ENCODE assay signal across 23 mouse cellular contexts in genomic region chr10:8199816-8200215, GRCm38 (mm10).
"Had no signal": no experiment of that assay in that cellular context is flagged by ENCODE, and none has a peak within 500 bp of the region (broad histone marks: within the 10 kb centered on the region; RNA-seq: fewer than 3 reads in every experiment).

No protein-coding gene starts in this region.

- ATAC-seq: liver, embryonic 12.5 days; lung, postnatal 0 days had no signal

- H3K4me2 ChIP-seq: kidney, embryonic 15.5 days; limb, embryonic 12.5 days; liver, embryonic 12.5 days; liver, embryonic 15.5 days; midbrain, embryonic 11.5 days; midbrain, embryonic 15.5 days; neural tube, embryonic 13.5 days; stomach, embryonic 15.5 days had no signal

- H3K9ac ChIP-seq: kidney, embryonic 15.5 days; limb, embryonic 12.5 days; liver, embryonic 12.5 days; liver, embryonic 15.5 days; midbrain, embryonic 15.5 days; neural tube, embryonic 13.5 days; stomach, embryonic 15.5 days had no signal

- H3K27me3 ChIP-seq: kidney, embryonic 15.5 days; limb, embryonic 12.5 days; liver, embryonic 12.5 days; liver, embryonic 15.5 days; midbrain, embryonic 15.5 days; neural tube, embryonic 13.5 days; stomach, embryonic 15.5 days had no signal

- H3K27ac ChIP-seq: kidney, embryonic 15.5 days; left cerebral cortex, adult 2 months; limb, embryonic 12.5 days; liver, embryonic 12.5 days; liver, embryonic 15.5 days; midbrain, embryonic 15.5 days; neural tube, embryonic 13.5 days; stomach, embryonic 15.5 days had no signal

- H3K36me3 ChIP-seq: kidney, embryonic 15.5 days; limb, embryonic 12.5 days; liver, embryonic 12.5 days; liver, embryonic 15.5 days; midbrain, embryonic 15.5 days; neural tube, embryonic 13.5 days; stomach, embryonic 15.5 days had no signal

- H3K4me3 ChIP-seq: kidney, embryonic 15.5 days; left cerebral cortex, adult 2 months; limb, embryonic 12.5 days; liver, embryonic 12.5 days; liver, embryonic 15.5 days; midbrain, embryonic 15.5 days; myocyte; neural tube, embryonic 13.5 days; stomach, embryonic 15.5 days had no signal

- H3K9me3 ChIP-seq: kidney, embryonic 15.5 days; limb, embryonic 12.5 days; liver, embryonic 12.5 days; liver, embryonic 15.5 days; midbrain, embryonic 15.5 days; neural tube, embryonic 13.5 days; stomach, embryonic 15.5 days had no signal

- DNase-seq: kidney, adult 11 months; kidney, adult 8-10 months; kidney, postnatal 10 days; kidney, postnatal 36 days; layer of hippocampus, postnatal 36 days; liver; lung, adult 18-20 months; lung, postnatal 4 days; retina, postnatal 1 day; right cerebral cortex, postnatal 25 days; spleen, adult 18-20 months; thymus, postnatal 25 days had no signal
